Mouse (Mus musculus): ENCODE data around the gene Mgat4b.

Mgat4b gene

DNA sequence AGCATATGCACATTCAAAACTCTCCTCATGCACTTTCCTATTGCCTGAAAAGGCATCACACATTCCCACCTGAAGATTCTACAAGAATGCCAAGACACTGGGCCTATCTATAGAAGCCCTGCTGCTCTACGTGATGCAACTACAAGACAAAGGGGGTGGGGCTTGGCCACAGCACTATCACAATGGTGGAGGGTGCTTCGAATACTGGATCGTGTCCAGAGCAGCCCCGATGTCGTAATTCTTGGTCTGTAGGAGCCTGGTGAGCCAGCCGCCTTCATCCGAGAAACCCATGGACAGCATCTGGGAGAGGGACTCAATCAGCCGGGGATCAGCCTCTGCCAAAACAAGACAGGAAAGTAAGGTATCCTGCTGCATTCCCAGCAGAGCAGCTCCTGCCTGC is 10.1 kb upstream of the Mgat4b start:
- no peak for DNase-seq (ENCODE audit: inconsistent ontology term)

DNA sequence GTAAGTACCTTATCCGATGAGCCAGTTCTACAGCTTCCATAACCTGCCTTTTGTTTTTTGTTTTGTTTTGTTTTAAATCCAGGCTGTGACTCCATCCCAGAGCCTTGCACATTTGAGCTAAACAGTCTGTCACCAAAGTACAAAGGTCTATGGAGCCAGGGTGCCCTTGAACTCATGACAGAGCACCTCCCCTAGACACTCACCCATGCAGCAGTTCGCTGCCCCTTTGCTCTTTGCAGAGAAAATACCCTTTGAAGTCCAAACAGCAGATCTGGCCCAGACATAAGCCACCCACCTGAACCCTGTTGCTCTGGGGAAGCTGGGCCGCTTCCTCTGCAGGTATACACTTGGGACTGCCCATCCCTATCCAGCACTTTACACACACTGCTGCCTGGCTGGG is 9.1 kb upstream of the Mgat4b start:
- no peak for DNase-seq (ENCODE audit: inconsistent ontology term)

DNA sequence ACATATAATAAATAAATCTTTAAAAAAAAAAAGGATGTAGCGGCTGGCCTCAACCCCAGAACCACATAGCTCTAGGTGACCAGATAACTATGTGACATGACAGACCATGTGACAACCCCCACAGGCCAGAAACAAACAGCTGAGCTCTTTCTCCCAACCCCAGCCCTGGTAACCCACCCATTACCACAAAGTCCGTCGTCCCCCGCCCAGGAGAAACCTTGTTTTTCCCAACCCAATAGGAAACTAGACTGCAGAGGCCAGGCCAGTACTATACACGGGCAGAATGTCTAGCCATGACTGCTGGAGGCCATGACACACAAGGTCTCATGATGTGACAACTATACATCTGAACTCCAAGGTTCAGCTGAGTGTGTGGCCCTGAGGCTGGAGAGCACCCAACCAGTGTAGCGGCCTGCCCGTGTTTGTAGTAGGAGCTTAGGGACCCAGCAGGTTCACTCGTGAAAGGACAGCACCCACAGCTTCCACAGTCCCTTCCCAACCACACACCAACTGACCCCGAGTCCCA is 7.3 kb upstream of the Mgat4b start:
- no peak for DNase-seq (ENCODE audit: inconsistent ontology term)

DNA sequence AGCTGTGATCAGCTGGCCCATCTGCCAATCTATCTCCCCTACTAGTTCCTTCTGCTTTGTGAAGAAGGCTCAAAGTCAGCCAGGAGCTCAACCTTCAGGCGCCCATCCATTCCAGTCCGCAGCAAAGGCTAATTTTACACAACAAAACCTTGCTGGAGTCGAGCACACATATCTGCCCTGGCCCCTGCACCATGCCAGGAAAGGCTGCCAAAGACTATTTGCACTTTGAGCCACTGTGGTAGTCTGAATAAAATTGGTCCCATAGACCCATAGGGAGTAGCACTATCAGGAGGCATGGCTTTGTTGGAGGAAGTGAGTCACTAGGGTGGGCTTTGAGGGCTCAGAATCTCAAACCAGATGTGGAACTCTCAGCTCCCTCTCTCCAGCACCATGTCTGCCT is 5.3 kb upstream of the Mgat4b start:
- no peak for DNase-seq (ENCODE audit: inconsistent ontology term)

DNA sequence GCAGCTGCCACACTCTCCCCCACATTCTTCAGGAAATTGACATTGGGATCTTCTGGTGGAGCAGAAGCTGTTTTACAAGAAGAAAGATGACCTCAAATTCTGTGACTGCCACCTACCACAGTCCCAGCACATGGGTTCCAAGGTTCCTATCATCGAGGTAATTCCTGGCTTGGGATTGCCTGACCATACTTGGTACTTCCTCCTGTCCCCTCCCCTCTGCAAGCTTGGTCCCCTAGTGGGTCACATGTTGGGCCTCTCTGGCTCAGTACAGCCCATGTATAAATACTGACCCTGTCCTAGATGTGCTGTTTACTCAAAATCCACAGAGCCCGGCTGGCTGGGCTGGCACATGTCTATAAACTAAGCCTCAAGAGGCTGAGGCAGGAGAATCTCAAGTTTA is 4.7 kb upstream of the Mgat4b start:
- DNase-seq (ENCODE audit: inconsistent ontology term) = no peak

DNA sequence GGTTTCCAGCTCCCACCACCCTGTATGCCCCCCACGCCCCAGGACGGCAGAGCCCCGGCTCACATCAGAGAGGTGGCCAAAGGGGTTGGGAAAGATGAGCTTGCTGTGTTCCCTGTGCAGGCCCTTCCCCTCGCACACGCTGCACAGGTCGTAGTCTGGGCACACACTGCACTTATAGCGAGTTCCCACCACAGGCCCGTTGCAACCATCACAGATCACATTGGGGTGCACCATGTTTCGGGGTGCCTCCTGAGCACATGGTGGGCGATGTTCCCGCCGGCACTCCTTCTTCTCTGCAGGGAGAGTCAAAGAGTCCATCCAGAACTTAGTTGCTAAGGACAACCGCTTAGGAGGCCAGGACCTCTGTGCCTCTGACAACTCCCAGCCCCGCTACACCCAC is 3.3 kb upstream of the Mgat4b start:
- no peak for DNase-seq (ENCODE audit: inconsistent ontology term)

DNA sequence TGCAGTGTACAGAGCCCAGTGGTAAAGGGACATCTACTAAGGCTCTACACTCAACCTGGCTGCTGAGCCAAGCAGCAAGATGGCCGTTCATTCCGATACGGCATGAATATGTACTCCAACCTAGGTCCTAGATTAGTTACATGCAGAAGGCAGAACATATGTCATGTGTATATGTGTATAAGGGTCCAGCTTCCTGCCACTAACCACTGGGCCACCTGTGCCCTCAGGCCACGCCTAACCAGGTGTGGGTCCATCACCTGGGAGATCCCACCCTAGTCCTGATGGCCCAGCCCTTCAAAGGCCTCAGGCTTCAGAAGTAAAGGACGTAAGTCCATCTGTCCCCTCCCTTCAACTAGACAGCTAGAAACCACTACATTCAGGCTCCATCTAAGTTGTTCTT is 2.7 kb upstream of the Mgat4b start:
- DNase-seq (ENCODE audit: inconsistent ontology term) = no peak

DNA sequence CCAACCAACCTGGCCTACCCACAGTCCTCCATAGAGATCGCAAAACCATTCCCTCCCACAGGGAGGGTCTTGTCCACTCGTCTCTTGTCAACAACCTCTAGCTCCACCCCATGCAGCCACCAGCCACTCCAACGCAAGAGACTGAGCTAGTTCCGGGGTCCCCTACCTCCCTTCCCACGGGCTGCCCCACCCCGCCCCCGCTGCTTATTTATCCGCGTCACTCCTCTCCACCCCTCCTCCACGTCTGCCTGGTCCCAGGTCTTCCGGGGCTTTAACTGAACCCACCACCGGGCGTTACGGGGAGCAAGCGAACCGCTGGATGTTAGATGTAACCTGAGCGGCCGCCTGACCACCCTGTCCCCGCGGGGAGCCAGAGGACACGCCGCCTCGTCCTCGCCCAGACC is 587 bp upstream of the Mgat4b start:
- DNase-seq (ENCODE audit: inconsistent ontology term) = peak; percentile 98

DNA sequence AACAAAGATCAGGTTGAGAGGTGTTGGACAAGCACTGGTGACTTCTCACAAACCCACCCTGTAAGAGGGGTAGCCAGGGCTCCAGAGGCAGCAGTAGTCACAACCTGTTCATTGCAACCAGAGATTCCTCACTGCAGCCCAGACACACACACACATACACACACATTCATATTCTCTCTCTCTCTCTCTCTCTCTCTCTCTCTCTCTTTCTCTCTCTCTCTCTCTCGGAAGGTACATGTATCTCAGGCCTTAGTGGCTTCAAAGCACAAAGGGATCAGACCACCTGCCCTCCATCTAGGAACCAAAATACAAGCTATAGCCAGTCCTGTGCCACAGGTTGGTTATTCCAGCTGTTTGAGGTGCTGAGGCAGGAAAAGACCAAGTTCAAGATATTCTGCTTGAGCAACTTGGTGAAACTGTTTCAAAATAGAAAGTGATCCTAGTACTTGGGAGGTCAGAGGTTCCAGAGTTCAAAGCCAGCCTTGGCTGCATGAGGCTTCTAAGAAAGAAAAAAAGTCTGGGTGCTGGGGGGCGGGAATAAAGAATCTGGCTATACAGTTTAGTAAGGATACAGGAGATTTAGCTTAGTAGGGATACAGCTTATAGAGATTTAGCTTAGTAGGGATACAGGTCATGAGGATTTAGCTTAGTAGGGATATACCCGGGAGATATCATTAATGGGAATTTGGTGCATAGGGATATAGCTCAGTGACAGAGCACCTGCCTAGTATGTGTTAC is 801 bp downstream of the Mgat4b start:
- DNase-seq (ENCODE audit: inconsistent ontology term) = no peak

DNA sequence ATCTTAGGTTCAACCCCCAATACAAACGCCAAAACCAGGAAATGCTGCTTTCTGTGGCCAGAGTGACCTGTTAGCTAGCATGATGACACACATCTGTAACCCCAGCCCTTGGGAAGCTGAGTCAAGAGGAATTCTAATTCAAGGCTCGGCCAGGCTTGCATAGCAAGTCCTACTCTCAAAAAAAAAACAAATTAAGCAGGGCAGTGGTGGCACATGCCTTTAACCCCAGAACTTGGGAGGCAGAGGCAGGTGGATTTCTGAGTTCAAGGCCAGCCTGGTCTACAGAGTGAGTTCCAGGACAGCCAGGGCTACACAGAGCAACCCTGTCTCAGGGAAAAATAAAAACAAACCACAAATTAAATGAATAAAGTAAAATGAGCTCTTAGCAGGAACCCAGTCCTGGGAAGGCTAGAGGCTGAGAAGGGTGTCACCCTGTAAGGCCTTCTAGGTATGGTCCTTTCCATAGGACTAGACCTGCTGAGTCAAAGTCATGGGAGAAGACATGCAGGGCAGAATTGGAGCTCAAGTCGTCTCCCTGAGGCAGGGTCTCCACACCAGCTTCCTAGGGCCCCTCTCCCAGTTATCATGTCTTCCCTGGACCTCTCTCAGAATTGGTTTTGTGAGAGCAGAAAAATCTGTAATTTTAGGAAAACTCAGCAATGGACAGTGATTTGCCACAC is 1.5 kb downstream of the Mgat4b start:
- no peak for DNase-seq (ENCODE audit: inconsistent ontology term)

DNA sequence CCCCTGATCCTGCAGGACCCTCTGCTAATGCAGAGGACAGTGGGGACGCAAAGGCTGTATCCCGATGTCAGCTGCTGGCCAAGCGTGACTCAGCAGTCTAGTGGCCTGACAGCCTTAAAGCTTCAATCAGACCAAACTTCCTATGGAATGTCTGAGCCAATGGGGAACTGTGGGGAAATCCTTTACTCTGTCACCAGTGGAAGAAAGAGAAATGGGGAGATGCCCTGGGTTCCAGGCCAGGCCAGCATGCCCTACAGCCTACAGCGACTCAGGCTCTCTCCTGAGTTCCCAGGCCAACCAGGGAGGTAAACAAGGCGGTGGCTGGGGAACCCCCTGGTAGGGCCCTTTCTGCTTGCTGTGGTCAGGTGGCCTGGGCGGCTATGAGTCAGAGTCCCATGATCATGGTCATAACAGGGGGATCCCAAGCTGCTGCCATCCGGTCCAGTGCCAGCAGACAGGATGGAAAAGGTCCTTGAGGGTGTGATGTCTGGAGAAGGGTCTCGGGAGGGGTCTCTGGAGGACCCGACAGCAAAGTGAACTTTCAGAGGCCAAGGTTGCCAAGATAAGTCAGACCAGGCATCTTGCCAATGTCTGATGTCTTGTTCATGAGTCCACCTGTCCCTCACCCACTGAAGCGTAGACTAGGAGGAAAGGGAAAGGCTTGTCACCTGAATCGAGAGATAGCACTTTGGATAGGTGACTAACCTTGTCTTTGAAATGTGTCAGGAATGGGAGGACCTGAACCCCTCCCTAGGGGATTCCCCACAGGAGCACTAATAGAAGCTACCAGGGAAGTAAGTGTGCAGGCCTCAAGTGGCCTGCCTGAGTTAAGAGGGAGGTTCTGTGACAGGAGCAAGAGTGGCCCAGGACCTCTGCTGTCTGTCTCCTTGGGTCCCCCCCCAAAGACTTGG is 2.4 kb downstream of the Mgat4b start:
- peak; percentile 96 for DNase-seq (ENCODE audit: inconsistent ontology term)

DNA sequence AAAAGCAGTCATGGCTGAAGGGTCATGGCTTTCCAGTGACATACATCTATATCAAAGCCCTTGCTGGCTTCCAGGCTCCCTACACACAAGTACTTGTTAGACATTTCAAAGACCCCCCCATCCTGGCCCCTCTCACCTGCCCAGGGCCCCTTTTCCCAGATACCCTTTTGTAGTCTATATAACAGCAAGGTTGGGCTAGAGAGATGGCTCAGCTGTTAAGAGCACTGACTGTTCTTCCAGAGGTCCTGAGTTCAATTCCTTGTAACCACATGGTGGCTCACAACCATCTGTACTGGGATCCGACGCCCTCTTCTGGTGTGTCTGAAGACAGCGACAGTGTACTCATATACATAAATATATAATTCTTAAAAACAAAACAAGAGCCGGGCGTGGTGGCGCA is 3.9 kb downstream of the Mgat4b start:
- no peak for DNase-seq (ENCODE audit: inconsistent ontology term)

DNA sequence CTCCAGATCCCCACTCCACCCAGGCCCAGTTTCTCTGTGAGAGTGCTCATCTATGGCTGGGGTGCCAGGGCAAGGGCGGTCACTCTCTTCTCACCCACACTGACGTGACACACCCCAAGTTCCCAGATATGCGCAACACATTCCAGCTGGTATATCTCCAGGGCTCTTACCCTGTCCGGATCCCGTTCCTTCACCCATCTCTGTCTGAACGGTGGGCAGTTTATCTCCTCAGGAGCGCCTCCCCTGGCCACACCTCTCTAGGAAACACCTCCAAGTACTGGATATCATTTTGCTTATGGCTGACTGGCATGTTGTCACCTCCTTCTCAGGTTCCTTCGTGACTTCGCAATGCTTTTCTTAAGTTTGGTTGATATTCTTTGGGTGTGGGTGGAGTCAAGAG is 4.9 kb downstream of the Mgat4b start:
- DNase-seq (ENCODE audit: inconsistent ontology term) = no peak

DNA sequence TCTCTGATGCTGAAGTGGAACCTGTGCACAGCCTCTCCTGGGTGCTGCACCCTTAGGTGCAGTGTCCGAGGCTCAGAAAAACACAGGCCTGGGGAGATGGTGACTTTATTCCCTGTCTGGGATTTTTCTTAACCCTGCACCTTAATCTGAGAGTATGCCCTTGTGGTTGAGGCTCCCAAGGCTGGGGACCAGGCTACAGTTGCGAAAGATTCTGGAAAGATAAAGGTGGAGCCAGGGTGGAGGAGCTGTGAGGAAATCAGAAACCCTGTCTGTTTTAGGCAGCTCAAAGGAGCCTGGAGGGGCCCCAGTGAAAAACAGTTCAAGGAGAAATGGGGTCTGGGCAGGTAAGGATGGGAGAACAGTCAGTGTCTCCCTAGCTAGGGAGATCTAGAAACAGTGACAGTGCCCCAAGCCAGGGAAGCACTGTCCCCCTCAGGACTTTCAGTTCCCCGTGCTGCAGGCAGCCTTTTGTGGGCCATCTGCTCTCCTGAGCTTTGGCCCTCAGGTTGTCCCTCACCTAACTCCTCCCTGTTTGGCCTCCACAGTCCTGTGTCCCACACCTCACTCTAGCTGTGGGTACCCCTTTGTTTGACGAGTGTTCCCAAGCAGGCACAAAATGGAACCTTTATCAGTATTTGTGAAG is 6.2 kb downstream of the Mgat4b start:
- no peak for DNase-seq (ENCODE audit: inconsistent ontology term)

DNA sequence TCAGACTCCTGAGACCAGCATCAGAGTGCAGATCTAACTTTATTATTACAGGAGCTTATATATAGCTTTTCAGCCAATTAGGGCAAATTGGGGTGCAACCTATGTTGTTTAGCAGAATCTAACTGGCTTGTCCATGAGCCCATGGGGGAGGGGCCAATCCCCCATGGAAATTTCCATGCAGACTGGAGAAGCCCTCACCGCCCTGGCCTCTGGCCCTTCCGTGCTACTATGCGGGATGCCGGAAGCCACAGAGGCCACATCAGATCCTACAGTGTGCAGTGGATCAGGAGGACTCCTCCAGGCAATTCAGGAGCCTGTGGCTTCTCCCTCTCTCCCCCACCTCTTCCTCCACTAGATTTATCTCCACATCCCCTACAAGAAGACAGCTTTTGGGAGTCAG is 7.1 kb downstream of the Mgat4b start:
- DNase-seq (ENCODE audit: inconsistent ontology term) = no peak

DNA sequence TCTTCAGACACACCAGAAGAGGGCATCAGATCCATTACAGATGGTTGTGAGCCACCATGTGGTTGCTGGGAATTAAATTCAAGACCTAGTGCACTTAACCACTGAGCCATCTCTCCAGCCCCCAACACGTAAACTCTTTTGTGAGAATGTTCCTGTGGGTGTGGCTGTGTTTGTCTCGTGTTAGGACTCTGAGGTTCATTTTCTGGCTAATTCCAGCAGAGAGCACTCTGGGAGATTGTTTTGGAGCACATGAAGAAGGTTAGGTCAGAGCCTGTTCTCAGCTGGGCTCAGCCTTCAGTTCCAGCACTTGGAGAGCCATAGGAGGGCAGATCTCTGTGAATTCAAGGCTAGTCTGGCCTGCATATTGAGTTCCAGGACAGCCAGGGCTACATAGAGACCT is 9.1 kb downstream of the Mgat4b start:
- no peak for DNase-seq (ENCODE audit: inconsistent ontology term)

DNA sequence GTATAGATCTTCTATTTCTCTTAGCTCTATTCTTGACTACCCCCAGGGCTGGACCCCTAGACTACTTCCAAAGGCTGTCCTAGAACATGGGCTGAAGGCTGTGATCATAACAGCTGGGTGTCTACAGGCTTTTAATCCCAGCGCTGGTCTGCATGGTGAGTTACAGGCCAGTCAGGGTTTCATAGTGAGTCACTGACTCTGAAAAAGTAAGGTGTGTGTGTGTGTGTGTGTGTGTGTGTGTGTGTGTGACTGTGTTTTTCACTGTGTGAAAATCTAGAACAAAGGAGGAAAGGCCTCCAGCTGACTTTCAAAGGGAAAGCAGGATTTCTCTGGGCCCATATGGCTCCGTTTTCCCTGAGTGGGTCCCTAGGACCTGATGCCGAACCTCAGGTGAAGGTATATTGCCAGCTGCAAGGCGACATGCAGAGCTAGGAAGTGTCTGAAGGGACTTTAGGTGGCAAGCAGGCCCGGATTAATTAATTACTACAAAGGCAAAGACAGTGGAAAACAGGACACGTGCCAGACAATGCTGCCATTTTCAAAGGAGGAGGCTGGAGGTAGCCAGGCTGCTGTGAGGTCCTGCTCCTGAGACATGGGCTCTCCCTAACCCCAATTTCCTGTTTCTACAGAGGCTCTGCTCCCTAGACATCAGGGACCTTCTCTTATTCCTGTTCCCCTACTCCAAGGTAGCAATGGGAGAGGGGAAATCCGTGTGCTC is 12.0 kb downstream of the Mgat4b start:
- DNase-seq (ENCODE audit: inconsistent ontology term) = no peak

DNA sequence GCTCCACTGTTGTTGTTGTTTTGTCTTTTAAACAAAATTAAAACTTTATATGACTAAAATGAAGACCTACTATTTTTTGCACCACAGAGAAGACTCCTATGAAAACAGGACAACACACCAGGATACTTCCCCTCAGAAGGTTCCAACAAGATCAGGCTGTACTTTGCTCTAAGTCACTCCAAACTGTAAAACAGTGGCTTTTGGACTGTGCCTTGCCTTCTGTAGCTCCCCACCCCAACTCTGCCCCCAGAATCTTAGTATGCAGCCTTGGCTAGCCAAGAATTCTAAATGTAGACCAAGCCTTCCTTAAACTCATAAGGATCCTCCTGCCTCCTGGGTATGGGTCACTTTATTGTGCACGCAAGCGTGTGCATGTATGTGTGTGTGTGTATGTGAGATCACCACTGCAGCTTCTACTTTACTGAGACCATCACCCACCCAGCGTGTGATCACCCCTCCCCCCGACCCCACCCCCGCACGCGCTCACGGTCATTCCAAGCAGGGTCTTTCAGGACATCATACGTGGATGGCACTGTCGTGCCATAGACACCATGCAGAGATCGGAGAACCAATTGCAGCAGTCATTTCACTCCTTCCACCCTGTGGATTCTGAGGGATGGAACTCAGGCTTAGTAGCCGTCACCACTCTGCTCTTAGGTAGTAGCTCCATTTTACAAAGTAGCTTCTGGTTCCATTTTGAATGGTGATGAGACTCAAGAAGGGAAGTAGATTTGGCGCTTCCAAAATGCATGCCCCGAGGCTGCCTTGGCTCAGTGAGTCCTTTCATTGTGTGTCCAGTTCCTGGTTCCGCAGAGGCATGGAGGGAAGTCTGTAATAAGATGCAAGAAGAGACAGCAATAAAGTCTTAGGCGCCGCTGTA is 13.3 kb downstream of the Mgat4b start:
- DNase-seq (ENCODE audit: inconsistent ontology term) = no peak

DNA sequence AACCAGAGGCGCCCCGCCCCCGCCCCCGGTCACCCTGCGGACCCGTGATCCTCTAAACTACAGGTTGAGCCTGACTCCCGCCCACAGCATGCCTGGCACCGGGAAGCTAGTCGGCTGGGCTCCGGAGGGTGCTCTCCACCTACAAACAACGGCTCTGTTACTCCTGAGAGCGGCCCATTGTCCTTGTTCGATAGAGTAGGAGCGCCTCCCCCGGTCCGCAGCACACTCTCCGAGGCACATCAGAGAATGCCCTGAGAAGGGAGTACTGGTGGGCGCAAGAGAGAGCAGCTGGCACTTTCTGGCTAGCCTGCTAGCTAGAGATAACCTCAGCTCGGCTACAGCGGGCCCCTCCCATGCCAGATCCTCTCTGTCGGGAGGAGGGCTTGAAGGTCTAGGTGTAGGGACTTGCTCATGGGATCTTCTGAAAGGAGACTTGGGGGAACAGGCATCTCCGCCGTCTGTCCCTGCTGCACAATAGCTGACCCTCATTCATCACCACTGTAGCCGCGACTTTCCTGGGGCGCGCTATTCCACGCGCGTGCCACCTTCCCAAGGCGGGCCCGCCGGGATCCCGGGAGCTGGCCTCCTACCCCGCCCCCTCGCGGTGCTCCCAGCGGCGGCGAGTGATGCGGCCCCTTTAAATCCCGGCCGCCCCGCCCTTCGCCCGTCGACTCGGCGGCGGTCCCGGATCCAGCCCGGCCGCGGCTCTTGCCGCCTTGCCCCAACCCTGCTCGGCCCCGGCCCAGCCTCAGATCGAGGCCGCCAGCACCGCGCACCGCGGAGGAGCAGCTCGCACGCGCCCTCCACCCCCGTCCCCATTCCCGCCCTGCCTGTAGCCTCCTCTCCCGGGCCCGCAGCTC is 14.2 kb downstream of the Mgat4b start:
- DNase-seq (ENCODE audit: inconsistent ontology term) = peak; percentile 91
